Mouse (Mus musculus): ENCODE measurements around the gene Inca1.
A peak's percentile ranks its signal among the peaks of the same experiment; 100 is the strongest.

DNA sequence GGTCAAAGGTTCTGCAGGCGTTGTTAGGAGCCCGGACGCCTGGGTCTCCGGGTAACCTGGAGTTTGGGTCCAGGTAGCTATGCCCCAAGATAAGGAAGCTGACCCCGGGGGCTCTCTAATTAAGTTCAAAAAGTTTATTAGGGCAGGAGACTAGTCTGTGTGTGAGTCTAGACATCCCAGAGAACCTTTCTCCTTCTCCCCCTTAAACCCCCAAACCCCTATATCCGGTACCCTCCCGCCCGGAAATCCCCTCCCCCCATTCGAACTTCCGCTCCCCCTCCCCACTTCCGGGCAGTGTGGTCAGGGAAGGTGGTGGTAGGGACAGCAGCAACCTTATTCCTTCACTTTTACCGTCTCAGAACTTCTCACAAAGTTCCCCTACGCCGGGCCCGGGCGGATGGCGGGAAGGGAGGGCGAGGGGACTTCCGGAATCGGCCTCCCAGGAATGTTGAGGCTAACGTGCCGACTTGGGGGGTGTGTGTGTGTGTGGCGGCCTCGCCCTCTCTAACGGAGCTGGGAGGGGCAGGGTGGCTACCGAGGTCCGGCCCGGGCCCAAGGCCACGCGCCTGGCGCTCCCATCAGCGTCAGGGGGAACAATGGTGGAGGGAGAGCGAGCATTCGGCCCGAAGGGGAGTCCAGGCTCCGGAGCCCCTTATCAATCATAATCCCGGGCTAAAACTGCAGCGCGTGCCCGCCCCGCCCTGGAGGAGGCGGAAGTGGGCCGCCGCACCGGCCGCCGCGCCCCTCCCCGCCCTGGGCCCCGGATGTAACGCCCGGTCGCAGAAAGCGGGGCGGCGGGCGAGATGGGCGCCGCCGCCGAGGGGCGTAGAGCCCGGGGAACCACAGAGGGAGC is 46.4 kb downstream of the Inca1 start:
- no peak for TF ChIP-seq CTCF (IDR thresholded peaks at IDR 0.05; ENCODE audit: control insufficient read depth, insufficient read depth, insufficient read length)
- TF ChIP-seq MAX (IDR thresholded peaks at IDR 0.05): peak; percentile 31
- no peak for TF ChIP-seq MYOG (IDR thresholded peaks at IDR 0.05; ENCODE audit: control insufficient read depth, extremely low read depth, insufficient read length)
- no peak for TF ChIP-seq MYOD1 (IDR thresholded peaks at IDR 0.05; ENCODE audit: control insufficient read depth, insufficient read length, low read depth)
- no peak for TF ChIP-seq FOSL1 (IDR thresholded peaks at IDR 0.05; ENCODE audit: insufficient read depth, low read length, poor library complexity, severe bottlenecking)
- no peak for TF ChIP-seq USF1 (IDR thresholded peaks at IDR 0.05; ENCODE audit: low read depth)

All from C2C12 (cell line).